Mouse (Mus musculus): Measurements from ENCODE around the gene Uchl1.

Gene Uchl1

GRCm38 (mm10) chr5:66710445-66711019 is 34.6 kb downstream of the Uchl1 start:
- DNase-seq (ENCODE audit: low read depth) = no peak

DNA sequence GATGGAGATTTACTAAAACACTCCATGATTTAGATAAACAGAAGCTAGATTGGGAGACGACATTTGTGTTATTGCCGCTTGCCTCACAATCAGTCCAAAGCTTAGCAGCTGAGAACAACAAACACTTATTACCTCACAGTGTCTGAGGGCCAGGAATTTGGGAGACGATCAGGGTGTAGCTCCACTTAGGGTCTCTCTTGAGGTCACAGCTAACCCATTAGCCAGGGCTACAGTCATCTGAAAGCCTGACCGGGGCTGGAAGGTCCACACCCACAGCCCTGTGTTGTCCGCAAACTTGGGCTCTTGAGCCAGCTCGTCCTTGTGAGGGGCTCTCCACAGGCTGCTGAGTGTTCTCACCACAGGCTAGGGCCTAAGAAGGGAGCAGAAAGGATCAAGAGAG is 36.9 kb downstream of the Uchl1 start:
- DNase-seq (ENCODE audit: low read depth) = no peak

- no peak for DNase-seq (ENCODE audit: low read depth)
Measured at GRCm38 (mm10) chr5:66715498-66715931, 39.6 kb downstream of the Uchl1 start.

- DNase-seq (ENCODE audit: low read depth) = no peak
Measured at GRCm38 (mm10) chr5:66717931-66718330, 42.0 kb downstream of the Uchl1 start.

GRCm38 (mm10) chr5:66718413-66718812 is 42.5 kb downstream of the Uchl1 start:
- DNase-seq (ENCODE audit: low read depth) = no peak

- DNase-seq (ENCODE audit: low read depth) = no peak
Measured at GRCm38 (mm10) chr5:66718880-66719279, 43.0 kb downstream of the Uchl1 start.

DNA sequence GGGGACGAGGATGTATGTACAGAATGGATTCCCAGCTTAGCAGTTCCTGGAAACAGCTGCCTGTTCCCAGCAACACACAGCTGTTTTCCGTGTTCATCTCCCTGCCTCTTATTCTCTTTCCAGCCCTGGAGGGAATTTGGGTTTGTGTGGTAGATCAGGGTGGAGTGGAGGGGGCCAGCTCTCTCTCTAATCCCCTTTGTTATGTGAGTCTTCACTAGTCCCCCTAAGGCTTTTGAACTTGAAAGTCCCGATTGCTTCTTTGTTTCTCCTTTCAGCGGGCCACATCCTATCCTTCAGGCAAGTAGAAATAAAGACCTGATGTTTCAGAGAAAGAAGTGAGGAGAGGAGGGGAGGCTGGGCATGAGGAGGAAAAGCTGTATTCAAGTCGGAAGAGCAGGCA is 45.0 kb downstream of the Uchl1 start:
- no peak for DNase-seq (ENCODE audit: low read depth)

DNA sequence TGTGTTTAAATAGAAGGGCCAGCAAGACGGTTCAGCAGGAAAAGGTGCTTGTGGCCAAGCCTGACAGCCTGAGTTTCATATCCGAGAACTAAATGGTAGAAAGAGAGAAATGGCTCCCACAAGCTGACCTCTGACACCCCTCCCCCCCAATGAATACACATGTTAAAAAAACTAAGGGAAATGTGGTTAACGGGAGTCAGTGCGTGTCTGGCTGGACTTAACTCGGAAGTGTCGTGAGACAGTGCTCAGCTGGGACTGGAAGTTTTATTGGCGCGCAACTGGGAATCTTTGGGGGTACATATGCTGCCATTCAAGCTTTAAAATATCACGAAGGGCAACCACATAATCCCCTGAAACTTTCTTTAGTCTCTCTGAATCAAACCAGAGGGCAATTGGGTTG is 46.7 kb downstream of the Uchl1 start:
- no peak for DNase-seq (ENCODE audit: low read depth)

- DNase-seq (ENCODE audit: low read depth) = no peak
Measured at GRCm38 (mm10) chr5:66723037-66723436, 47.1 kb downstream of the Uchl1 start.

DNA sequence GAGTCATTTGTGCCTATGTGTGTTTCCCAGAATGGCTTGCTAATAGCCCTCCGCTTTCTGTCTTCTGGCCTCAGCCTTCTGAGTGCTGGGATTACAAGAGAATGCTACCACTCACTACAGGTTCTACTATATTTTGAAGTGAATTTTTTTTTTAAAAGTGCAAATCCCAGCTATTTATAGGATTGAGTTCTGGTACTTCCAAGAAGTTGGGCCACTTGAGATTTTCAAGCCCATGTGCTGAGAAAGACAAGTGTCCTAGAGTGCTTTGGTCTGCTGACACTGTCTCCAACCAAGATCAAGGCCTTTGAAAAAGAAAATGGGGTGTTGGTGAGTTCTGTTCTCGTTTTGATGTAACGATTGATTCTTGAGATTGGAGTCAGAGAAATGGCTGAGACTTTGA is 47.7 kb downstream of the Uchl1 start:
- no peak for DNase-seq (ENCODE audit: low read depth)

DNA sequence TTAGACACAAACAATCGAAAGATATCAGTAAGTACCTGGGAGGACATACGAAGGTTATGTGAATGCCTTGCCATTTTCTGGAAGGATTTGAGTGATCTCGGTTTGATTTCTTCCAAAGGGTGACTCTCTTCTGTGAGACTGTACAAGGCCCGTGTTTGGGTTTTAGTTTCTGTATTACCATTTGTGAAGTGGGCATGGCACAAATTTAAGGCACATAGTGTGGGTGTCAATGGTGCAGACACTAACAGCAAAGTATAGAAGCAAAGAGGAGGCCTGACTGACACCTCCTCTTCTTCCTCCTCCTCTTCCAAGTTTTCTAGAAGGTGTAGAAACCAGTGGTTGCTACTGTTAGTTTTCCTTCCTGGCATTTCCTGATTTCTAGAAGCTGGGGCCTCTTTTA is 53.4 kb downstream of the Uchl1 start:
- no peak for DNase-seq (ENCODE audit: low read depth)

DNA sequence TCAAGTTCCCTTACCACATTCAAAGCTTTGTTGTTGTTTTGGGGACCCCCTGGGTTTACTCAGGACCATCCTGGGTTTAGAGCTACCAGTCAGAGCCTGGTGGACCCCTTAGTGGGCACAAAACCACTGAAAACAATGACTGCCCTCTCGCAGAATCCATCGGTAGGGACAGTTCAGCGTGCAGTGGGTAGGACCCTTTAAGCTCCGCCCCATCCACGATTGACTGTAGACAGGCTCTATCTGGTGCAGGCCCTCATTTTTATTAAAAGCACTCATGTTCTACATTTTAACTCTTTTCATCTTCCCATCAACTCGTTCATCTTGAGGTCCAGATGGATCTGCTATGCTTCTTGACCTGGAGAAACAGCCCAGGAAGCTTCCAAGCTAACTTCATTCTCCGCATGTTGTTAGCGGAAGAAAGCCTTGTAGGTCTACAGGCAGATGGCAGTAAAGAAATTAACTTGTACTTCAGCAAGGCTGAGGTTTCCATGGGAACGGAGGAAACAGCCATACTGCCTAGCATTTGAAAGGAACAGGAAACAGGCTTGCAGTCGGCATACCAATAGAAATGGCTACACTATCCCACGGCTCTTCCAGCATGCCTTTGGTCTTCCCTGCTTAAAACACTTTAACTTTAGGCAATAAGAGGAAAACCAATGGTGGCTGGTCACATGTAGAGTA is 54.9 kb downstream of the Uchl1 start:
- no peak for DNase-seq (ENCODE audit: low read depth)

DNA sequence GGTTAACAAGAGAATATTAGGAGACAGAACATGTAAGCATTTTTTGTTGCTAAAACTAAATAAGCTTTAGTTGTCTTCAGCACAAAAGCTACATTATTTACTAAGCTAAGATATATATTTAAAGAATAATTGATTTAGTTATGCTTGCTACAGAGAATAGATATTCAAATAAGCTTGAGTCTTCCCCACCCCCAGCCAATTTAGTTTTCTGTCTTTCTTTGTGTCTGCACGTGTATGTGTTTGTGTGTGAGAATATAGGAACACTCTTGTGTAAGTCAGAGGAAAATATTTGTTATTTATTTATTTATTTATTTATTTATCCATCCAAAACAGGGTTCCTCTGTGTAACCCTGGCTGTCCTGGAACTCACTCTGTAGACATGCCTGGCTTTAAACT is 55.4 kb downstream of the Uchl1 start:
- DNase-seq (ENCODE audit: low read depth) = no peak

- no peak for DNase-seq (ENCODE audit: low read depth)
Measured at GRCm38 (mm10) chr5:66733556-66733955, 57.7 kb downstream of the Uchl1 start.
